Mouse (Mus musculus): ENCODE results near the gene B3gat1.

GRCm38 (mm10) chr9:26694656-26695055 is 38.9 kb upstream of the B3gat1 start:
- no peak for TF ChIP-seq CTCF (IDR thresholded peaks at IDR 0.05; ENCODE audit: low read depth)
- TF ChIP-seq EP300 (optimal IDR thresholded peaks at IDR 0.05), result no peak
